14 mouse cellular contexts compared by ENCODE assay signal in genomic region chr2:28335141-28335789, GRCm38 (mm10).
DNase-seq lines count a peak whose midpoint lies in the region; ATAC-seq and TF ChIP-seq lines count a peak whose summit lies in the region.
"Had no signal": no experiment of that assay in that cellular context is flagged by ENCODE, and none has a peak within 500 bp of the region (broad histone marks: within the 10 kb centered on the region; RNA-seq: fewer than 3 reads in every experiment).

No protein-coding gene starts in this region.

- no peak overlapping the region for H3K4me3 ChIP-seq in hindbrain, embryonic 13.5 days
- no peak overlapping the region for H3K4me3 ChIP-seq in hindbrain, embryonic 10.5 days
- no peak overlapping the region for H3K4me3 ChIP-seq in forebrain, postnatal 0 days (ENCODE audit: low read depth, low read length)
- H3K4me3 ChIP-seq in midbrain, embryonic 14.5 days (replicated peaks; ENCODE audit: low read depth, low read length): no peak overlapping the region
- H3K4me3 ChIP-seq: erythroblast, embryonic 14.5 days; heart, embryonic 13.5 days; limb, embryonic 12.5 days; megakaryocyte, embryonic 14.5 days had no signal

- 46% methylated on average over 9 of the region's 9 CpGs for WGBS in hindbrain, embryonic 13.5 days
- 57% methylated on average over 9 of the region's 9 CpGs for WGBS in hindbrain, embryonic 10.5 days
- 35% methylated on average over 9 of the region's 9 CpGs for WGBS in forebrain, postnatal 0 days
- WGBS in midbrain, embryonic 14.5 days: 27% methylated on average over 9 of the region's 9 CpGs

- H3K27me3 ChIP-seq in hindbrain, embryonic 13.5 days: no peaks in the 10 kb centered on the region
- H3K27me3 ChIP-seq in hindbrain, embryonic 10.5 days (ENCODE audit: insufficient read depth, poor library complexity, severe bottlenecking): no peaks in the 10 kb centered on the region
- no peaks in the 10 kb centered on the region for H3K27me3 ChIP-seq in forebrain, postnatal 0 days (ENCODE audit: insufficient read depth, low read length)
- H3K27me3 ChIP-seq in midbrain, embryonic 14.5 days (ENCODE audit: control insufficient read depth, insufficient read depth, low read length): no peaks in the 10 kb centered on the region
- H3K27me3 ChIP-seq: limb, embryonic 12.5 days had no signal

- H3K4me1 ChIP-seq in hindbrain, embryonic 13.5 days (replicated peaks): peaks cover 28% of the 10 kb centered on the region
- H3K4me1 ChIP-seq in hindbrain, embryonic 10.5 days (replicated peaks): peaks cover 15% of the 10 kb centered on the region
- H3K4me1 ChIP-seq in forebrain, postnatal 0 days (ENCODE audit: insufficient read depth): peaks cover 12% of the 10 kb centered on the region; the same call in 1 of the 2 replicates
- H3K4me1 ChIP-seq in midbrain, embryonic 14.5 days (ENCODE audit: control insufficient read depth, insufficient read depth, low read length): peaks cover 21% of the 10 kb centered on the region
- H3K4me1 ChIP-seq: heart, embryonic 13.5 days; limb, embryonic 12.5 days; megakaryocyte, embryonic 14.5 days had no signal

- no peaks in the 10 kb centered on the region for H3K36me3 ChIP-seq in hindbrain, embryonic 13.5 days
- H3K36me3 ChIP-seq in hindbrain, embryonic 10.5 days: no peaks in the 10 kb centered on the region
- no peaks in the 10 kb centered on the region for H3K36me3 ChIP-seq in forebrain, postnatal 0 days (ENCODE audit: insufficient read depth)
- no peaks in the 10 kb centered on the region for H3K36me3 ChIP-seq in midbrain, embryonic 14.5 days (ENCODE audit: control insufficient read depth, insufficient read depth, low read length)
- H3K36me3 ChIP-seq: heart, embryonic 13.5 days; limb, embryonic 12.5 days had no signal

- peak; percentile 50; the same call in 1 of the 2 replicates for ATAC-seq in hindbrain, embryonic 13.5 days (ENCODE audit: low FRiP score)
- peak; percentile 87 for ATAC-seq in forebrain, postnatal 0 days
- ATAC-seq in midbrain, embryonic 14.5 days (ENCODE audit: low FRiP score, low TSS enrichment): no peak
- ATAC-seq in cerebellum, adult (ENCODE audit: insufficient number of reproducible peaks, low FRiP score, low TSS enrichment): no peak

- H3K4me2 ChIP-seq in hindbrain, embryonic 13.5 days: no peak overlapping the region
- H3K4me2 ChIP-seq in forebrain, postnatal 0 days (ENCODE audit: low read depth): 0 out of 2 replicates have a peak overlapping the region, but pooled peaks have one; percentile 5
- peak overlapping the region; percentile 4; the same call in 1 of the 2 replicates for H3K4me2 ChIP-seq in midbrain, embryonic 14.5 days (ENCODE audit: low read length)
- H3K4me2 ChIP-seq: heart, embryonic 13.5 days; limb, embryonic 12.5 days had no signal

- H3K27ac ChIP-seq in hindbrain, embryonic 13.5 days: peak overlapping the region; percentile 53
- no peak overlapping the region for H3K27ac ChIP-seq in hindbrain, embryonic 10.5 days
- H3K27ac ChIP-seq in forebrain, postnatal 0 days (ENCODE audit: low read depth, low read length): peak overlapping the region; percentile 6; the same call in 1 of the 2 replicates
- peak overlapping the region; percentile 65 for H3K27ac ChIP-seq in midbrain, embryonic 14.5 days (replicated peaks; ENCODE audit: low read depth, low read length)
- H3K27ac ChIP-seq: heart, embryonic 13.5 days; limb, embryonic 12.5 days had no signal

- H3K9me3 ChIP-seq in hindbrain, embryonic 13.5 days: no peaks in the 10 kb centered on the region
- H3K9me3 ChIP-seq in hindbrain, embryonic 10.5 days: no peaks in the 10 kb centered on the region
- H3K9me3 ChIP-seq in forebrain, postnatal 0 days (ENCODE audit: low read length): no peaks in the 10 kb centered on the region
- no peaks in the 10 kb centered on the region for H3K9me3 ChIP-seq in midbrain, embryonic 14.5 days (ENCODE audit: control insufficient read depth, low read length)
- H3K9me3 ChIP-seq: heart, embryonic 13.5 days; limb, embryonic 12.5 days; megakaryocyte, embryonic 14.5 days had no signal

- no peak for DNase-seq in hindbrain, embryonic 10.5 days (ENCODE audit: low spot score)
- DNase-seq in ZHBTc4 (ENCODE audit: low read depth, low spot score): peak; percentile 10
- DNase-seq in forebrain, postnatal 0 days: peak; percentile 73
- peak; percentile 87 for DNase-seq in midbrain, embryonic 14.5 days
- no peak for DNase-seq in urinary bladder, adult 18-20 months (ENCODE audit: low spot score in 2 of 2)
- no peak for DNase-seq in spleen, postnatal 36 days (ENCODE audit: low spot score in 2 of 2)
- DNase-seq: cerebellum, adult 9-10 months; kidney, adult 9 months had no signal

- H3K9ac ChIP-seq in hindbrain, embryonic 13.5 days: no peak overlapping the region
- no peak overlapping the region for H3K9ac ChIP-seq in forebrain, postnatal 0 days
- H3K9ac ChIP-seq in midbrain, embryonic 14.5 days (replicated peaks; ENCODE audit: low read length): no peak overlapping the region
- H3K9ac ChIP-seq: heart, embryonic 13.5 days; limb, embryonic 12.5 days had no signal

- TF ChIP-seq CTCF in forebrain, postnatal 0 days (IDR thresholded peaks at IDR 0.05; ENCODE audit: low read depth): no peak

Comparison
In these comparisons a context has a peak if more than half of its experiments do, and no peak if none do; other contexts are left out.
1. ATAC-seq: peak in hindbrain, embryonic 13.5 days (single experiment) and forebrain, postnatal 0 days (single experiment); none in midbrain, embryonic 14.5 days (single experiment) and cerebellum, adult (single experiment).
2. DNase-seq: peak in ZHBTc4 (single experiment), forebrain, postnatal 0 days (single experiment) and midbrain, embryonic 14.5 days (single experiment); none in hindbrain, embryonic 10.5 days (single experiment), urinary bladder, adult 18-20 months (0 of 2) and spleen, postnatal 36 days (0 of 2).